Mouse (Mus musculus) heart, embryonic 13.5 days (tissue): ENCODE results near the gene Dnm3. TPM values are rescaled to one million over a fixed set of nuclear protein-coding genes. Genes with fewer than 3 reads are reported as not detected.
A peak's percentile ranks its signal among the peaks of the same experiment; 100 is the strongest.

Experiments
- ATAC-seq: fragments of 200-750 bp; cut with Nextera tagmentation; 2 replicates; pipeline ENCODE4 v1.8.0; 2017; ENCODE audit warnings: moderate TSS enrichment; ENCODE audit not compliant: insufficient number of reproducible peaks, low FRiP score, low TSS enrichment; ENCODE audit errors: extremely low read depth
- H3K27ac ChIP-seq: fragments of 300-500 bp; sonication (generic); replicated peaks from 2 replicates; pipeline ENCODE4 v1.5.1; 2015; ENCODE audit warnings: moderate library complexity, mild to moderate bottlenecking, inconsistent platforms
- H3K27me3 ChIP-seq: fragments of 300-500 bp; sonication (generic); replicated peaks from 2 replicates; pipeline ENCODE4 v1.6.1; 2015; ENCODE audit warnings: mild to moderate bottlenecking, inconsistent platforms
- H3K36me3 ChIP-seq: fragments of 300-500 bp; sonication (generic); 2 replicates; pipeline ENCODE4 v1.6.1; 2015; ENCODE audit warnings: mild to moderate bottlenecking, inconsistent platforms
- H3K4me1 ChIP-seq: fragments of 300-500 bp; sonication (generic); 2 replicates; pipeline ENCODE4 v1.6.1; 2015; ENCODE audit warnings: inconsistent platforms
- H3K4me2 ChIP-seq: fragments of 300-500 bp; sonication (generic); 2 replicates; pipeline ENCODE4 v1.6.1; 2015; ENCODE audit warnings: inconsistent platforms, mild to moderate bottlenecking, moderate library complexity
- H3K4me3 ChIP-seq: fragments of 300-500 bp; sonication (generic); 2 replicates; pipeline ENCODE4 v1.5.1; 2015; ENCODE audit warnings: moderate library complexity, mild to moderate bottlenecking, inconsistent platforms
- H3K9ac ChIP-seq: fragments of 300-500 bp; sonication (generic); 2 replicates; pipeline ENCODE4 v1.6.1; 2015; ENCODE audit warnings: inconsistent platforms, mild to moderate bottlenecking, moderate library complexity
- H3K9me3 ChIP-seq: fragments of 300-500 bp; sonication (generic); 2 replicates; pipeline ENCODE4 v1.6.1; 2016; ENCODE audit warnings: inconsistent platforms
- WGBS: fragments of 180-500 bp; shearing (Covaris S2); methylation state at CpG from one replicate; pipeline ENCODE4 v1.1.7; 2015; ENCODE audit warnings: mixed read lengths; 5-methylcytosine and 5-hydroxymethylcytosine counted together
- polyA plus RNA-seq: library from polyadenylated mRNA; unstranded; fragments of >200 nt; fragmentation: Nextera tagmentation; extraction: Ambion mirVana; gene quantifications from 2 replicates; pipeline ENCODE4 v1.2.1, GENCODE M21; 2015

Dnm3 gene
- polyA plus RNA-seq, 1 experiment from 2014 or later = 1.3 TPM

DNA sequence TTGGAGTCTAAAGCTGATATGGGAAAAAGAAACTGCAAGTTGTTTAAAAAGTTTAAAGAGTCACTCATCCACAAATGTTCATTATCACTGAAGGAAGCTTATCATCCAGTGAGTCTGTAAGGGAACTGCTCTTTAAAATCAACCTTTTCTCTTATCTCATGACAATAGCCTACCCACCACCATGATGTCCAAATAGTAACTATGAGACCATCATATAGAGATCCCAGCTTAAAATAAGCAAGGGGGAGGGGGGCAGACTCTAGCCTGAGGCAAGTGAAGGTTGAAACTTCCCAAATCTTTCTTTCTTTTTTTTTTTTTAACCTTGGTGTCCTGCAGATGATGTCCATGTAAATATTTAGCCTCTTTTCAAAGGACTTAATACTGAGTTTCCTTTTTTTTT lies 256.9 kb downstream of the Dnm3 start:
- Histone ChIP-seq H3K4me3 (peak overlapping the region; percentile 56), H3K4me1 (peaks cover 41% of the 10 kb centered on the region), H3K9ac (peak overlapping the region; percentile 89), H3K4me2 (peak overlapping the region; percentile 58), H3K27ac (peak overlapping the region; percentile 96), H3K27me3 (no peaks in the 10 kb centered on the region), H3K36me3 (peaks cover 3% of the 10 kb centered on the region; the same call in 1 of the 2 replicates), H3K9me3 (no peaks in the 10 kb centered on the region)
- no peak for ATAC-seq

GRCm38 (mm10) chr1:162219781-162220180 lies 258.1 kb downstream of the Dnm3 start:
- peak overlapping the region; percentile 89 for H3K9ac ChIP-seq
- H3K9me3 ChIP-seq = no peaks in the 10 kb centered on the region
- peaks cover 3% of the 10 kb centered on the region; the same call in 1 of the 2 replicates for H3K36me3 ChIP-seq
- WGBS = 68% methylated on average over 1 of the region's 1 CpGs
- H3K4me3 ChIP-seq = peak overlapping the region; percentile 56
- H3K4me1 ChIP-seq = peaks cover 41% of the 10 kb centered on the region
- peak overlapping the region; percentile 58 for H3K4me2 ChIP-seq
- no peak for ATAC-seq
- H3K27ac ChIP-seq = peak overlapping the region; percentile 96
- no peaks in the 10 kb centered on the region for H3K27me3 ChIP-seq

DNA sequence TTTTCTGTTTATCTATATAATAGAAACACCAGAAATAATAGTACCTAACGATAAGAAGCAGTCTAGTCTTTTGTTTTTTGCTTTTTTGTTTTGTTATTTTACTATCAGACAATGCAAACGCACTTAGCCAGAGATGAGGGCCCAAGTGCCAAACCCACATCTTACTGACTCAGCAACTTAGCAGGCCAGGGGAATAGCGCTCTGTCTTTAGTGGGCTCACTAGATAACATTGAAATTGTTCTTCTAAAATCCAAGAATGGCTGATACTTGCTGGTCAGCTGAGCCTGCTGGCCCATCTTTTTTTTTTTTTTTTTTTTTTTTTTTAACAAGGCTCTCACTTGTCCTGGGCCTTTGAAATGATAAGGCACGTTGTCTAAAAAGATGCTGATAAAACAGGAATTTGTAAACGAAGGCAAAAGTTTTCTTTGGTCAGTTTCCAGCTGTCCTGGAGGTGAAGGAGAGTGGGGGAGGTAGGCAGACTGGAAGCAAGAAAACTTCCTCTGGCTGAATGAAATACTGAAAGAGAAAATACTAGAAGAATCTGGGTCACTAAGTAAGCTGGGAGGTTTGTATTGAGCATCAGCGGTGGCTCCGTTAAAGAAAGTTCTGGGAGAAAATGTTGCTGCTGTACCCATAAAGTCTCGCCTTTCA lies 259.2 kb downstream of the Dnm3 start:
- Histone ChIP-seq H3K4me2 (peak overlapping the region; percentile 58), H3K9ac (peak overlapping the region; percentile 89), H3K27me3 (no peaks in the 10 kb centered on the region), H3K9me3 (no peaks in the 10 kb centered on the region), H3K4me3 (peak overlapping the region; percentile 56), H3K36me3 (peaks cover 3% of the 10 kb centered on the region; the same call in 1 of the 2 replicates), H3K27ac (peak overlapping the region; percentile 96), H3K4me1 (peaks cover 41% of the 10 kb centered on the region)
- ATAC-seq = no peak
- 24% methylated on average over 8 of the region's 8 CpGs for WGBS

DNA sequence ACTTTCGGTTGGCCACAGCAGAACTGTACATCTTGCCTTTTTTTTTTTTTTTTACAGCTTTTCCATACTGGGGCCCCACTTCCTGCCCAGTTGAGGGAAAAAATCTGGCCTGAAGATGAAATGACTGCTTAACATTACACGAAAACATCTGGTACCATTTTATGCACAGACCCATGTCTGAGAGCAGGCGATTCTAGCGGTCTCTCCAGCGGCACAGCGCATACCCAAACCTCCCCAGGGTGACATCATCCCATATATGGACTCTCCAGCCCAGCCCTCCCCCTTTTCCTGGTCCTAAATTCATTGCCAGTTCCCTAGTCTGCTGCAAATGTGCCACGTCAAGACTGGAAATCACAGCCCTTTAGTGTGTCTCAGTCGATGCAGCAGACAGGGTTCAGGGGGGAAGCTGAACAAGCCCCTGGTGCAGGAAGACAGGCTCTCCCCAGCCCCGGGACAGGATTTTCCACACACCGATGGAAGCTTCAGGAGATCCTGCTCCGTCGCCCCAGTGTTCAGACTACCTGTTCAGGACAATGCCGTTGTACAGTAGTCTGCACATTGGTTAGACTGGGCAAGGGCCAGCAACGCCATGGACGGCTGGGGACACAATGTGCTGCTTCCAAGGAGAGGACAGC lies 260.4 kb downstream of the Dnm3 start:
- WGBS = 43% methylated on average over 15 of the region's 15 CpGs
- peak overlapping the region; percentile 89 for H3K9ac ChIP-seq

GRCm38 (mm10) chr1:162216656-162217055 lies 261.2 kb downstream of the Dnm3 start:
- Histone ChIP-seq H3K9me3 (no peaks in the 10 kb centered on the region), H3K4me2 (peak overlapping the region; percentile 34), H3K9ac (peak overlapping the region; percentile 33; the same call in 1 of the 2 replicates), H3K4me3 (no peak overlapping the region), H3K27me3 (no peaks in the 10 kb centered on the region), H3K27ac (peak overlapping the region; percentile 96), H3K36me3 (no peaks in the 10 kb centered on the region), H3K4me1 (peaks cover 34% of the 10 kb centered on the region)
- peak; percentile 53; the same call in 1 of the 2 replicates for ATAC-seq
- 40% methylated on average over 4 of the region's 4 CpGs for WGBS

More for the DNA sequence above, 260.4 kb downstream of the Dnm3 start:
- Histone ChIP-seq H3K9me3 (no peaks in the 10 kb centered on the region), H3K4me3 (peak overlapping the region; percentile 56), H3K4me1 (peaks cover 38% of the 10 kb centered on the region), H3K27ac (peak overlapping the region; percentile 96), H3K36me3 (no peaks in the 10 kb centered on the region), H3K4me2 (peak overlapping the region; percentile 58), H3K27me3 (no peaks in the 10 kb centered on the region)
- ATAC-seq = peak; percentile 77; the same call in 1 of the 2 replicates

GRCm38 (mm10) chr1:162215743-162216142 lies 262.1 kb downstream of the Dnm3 start:
- Histone ChIP-seq H3K36me3 (no peaks in the 10 kb centered on the region), H3K9ac (no peak overlapping the region), H3K4me2 (no peak overlapping the region), H3K4me1 (peaks cover 37% of the 10 kb centered on the region), H3K27ac (peak overlapping the region; percentile 96), H3K9me3 (no peaks in the 10 kb centered on the region), H3K27me3 (no peaks in the 10 kb centered on the region), H3K4me3 (no peak overlapping the region)
- 43% methylated on average over 5 of the region's 5 CpGs for WGBS
- no peak for ATAC-seq

- H3K36me3 ChIP-seq = no peaks in the 10 kb centered on the region
- no peak for ATAC-seq
- peaks cover 51% of the 10 kb centered on the region for H3K4me1 ChIP-seq
- WGBS = 84% methylated on average over 8 of the region's 8 CpGs
- H3K27ac ChIP-seq = no peak overlapping the region
- no peaks in the 10 kb centered on the region for H3K9me3 ChIP-seq
- no peaks in the 10 kb centered on the region for H3K27me3 ChIP-seq
- no peak overlapping the region for H3K9ac ChIP-seq
- H3K4me2 ChIP-seq = no peak overlapping the region
- no peak overlapping the region for H3K4me3 ChIP-seq
Observed at GRCm38 (mm10) chr1:162213066-162213465, 264.8 kb downstream of the Dnm3 start.

DNA sequence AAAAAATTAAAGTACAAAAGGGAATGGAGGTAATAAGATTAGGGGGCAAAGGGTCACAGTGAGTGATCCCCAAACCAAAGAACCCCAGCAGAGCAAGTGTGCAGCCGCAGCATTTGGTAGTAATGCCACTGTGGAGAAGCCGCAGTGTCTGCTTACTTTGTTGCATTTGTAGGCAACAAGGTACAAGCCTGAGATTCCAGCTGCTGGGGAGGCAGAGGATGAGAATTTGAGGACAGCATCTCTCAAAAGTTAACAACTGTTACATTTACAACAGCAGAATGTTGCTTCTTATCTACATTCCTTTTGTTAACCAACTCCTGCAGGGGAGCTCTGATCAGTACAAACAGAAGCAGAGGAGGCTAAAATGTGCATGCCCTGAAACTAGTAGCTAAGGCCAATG lies 267.3 kb downstream of the Dnm3 start:
- Histone ChIP-seq H3K9me3 (no peaks in the 10 kb centered on the region), H3K4me3 (no peak overlapping the region), H3K4me2 (no peak overlapping the region), H3K27ac (no peak overlapping the region), H3K9ac (no peak overlapping the region), H3K4me1 (peaks cover 38% of the 10 kb centered on the region), H3K27me3 (no peaks in the 10 kb centered on the region), H3K36me3 (no peaks in the 10 kb centered on the region)
- no peak for ATAC-seq
- 66% methylated on average over 2 of the region's 2 CpGs for WGBS

DNA sequence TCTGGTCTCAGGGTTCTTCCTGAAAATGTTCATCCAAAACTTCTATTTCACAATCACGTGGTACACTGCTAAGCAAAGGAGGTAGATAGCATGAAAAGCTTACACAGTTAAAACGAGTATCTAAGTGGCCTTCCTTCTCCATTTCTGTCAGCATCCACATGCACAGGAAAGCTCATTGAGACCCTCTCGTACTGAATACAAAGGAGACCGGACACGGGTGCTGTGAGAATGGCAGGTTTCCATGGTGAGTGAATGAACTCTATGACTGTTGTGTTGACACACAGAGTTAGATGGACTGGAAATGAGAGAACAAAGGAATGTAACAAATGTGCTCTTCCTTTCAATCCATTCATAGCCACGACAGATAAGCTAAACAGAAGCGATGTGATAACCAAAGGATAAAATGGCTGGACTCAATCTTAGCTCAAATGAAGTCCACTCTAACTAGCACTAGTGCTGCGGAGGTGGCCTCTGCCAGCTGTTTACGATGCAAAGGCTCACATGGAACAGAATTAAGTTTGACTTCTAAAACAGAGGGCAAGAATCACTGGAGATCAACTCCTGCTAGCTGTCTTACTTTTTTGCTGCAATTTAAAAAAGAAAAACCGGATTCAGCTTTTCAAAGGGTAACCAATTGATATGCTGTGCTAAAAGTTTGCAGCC lies 268.2 kb downstream of the Dnm3 start:
- Histone ChIP-seq H3K36me3 (no peaks in the 10 kb centered on the region), H3K4me2 (0 out of 2 replicates have a peak overlapping the region, but pooled peaks have one; percentile 6), H3K9me3 (no peaks in the 10 kb centered on the region), H3K27me3 (no peaks in the 10 kb centered on the region), H3K4me3 (no peak overlapping the region), H3K27ac (peak overlapping the region; percentile 25), H3K9ac (peak overlapping the region; percentile 5; the same call in 1 of the 2 replicates), H3K4me1 (peaks cover 38% of the 10 kb centered on the region)
- WGBS = 37% methylated on average over 10 of the region's 10 CpGs
- no peak for ATAC-seq

GRCm38 (mm10) chr1:162209010-162209409 lies 268.8 kb downstream of the Dnm3 start:
- Histone ChIP-seq H3K4me3 (no peak overlapping the region), H3K9me3 (no peaks in the 10 kb centered on the region), H3K27ac (peak overlapping the region; percentile 25), H3K9ac (no peak overlapping the region), H3K4me1 (peaks cover 38% of the 10 kb centered on the region), H3K27me3 (no peaks in the 10 kb centered on the region), H3K4me2 (0 out of 2 replicates have a peak overlapping the region, but pooled peaks have one; percentile 6), H3K36me3 (no peaks in the 10 kb centered on the region)
- WGBS = 64% methylated on average over 9 of the region's 9 CpGs
- ATAC-seq = no peak

- Histone ChIP-seq H3K4me2 (peak overlapping the region; percentile 52), H3K9me3 (no peaks in the 10 kb centered on the region), H3K9ac (0 out of 2 replicates have a peak overlapping the region, but pooled peaks have one; percentile 16), H3K27me3 (no peaks in the 10 kb centered on the region), H3K4me3 (peak overlapping the region; percentile 9; the same call in 1 of the 2 replicates), H3K36me3 (no peaks in the 10 kb centered on the region), H3K27ac (peak overlapping the region; percentile 69), H3K4me1 (peaks cover 43% of the 10 kb centered on the region)
- 45% methylated on average over 7 of the region's 7 CpGs for WGBS
- ATAC-seq = no peak
Observed at GRCm38 (mm10) chr1:162207708-162208043, 270.2 kb downstream of the Dnm3 start.
